ENCODE assay signal across 8 mouse cellular contexts in the genomic region with DNA sequence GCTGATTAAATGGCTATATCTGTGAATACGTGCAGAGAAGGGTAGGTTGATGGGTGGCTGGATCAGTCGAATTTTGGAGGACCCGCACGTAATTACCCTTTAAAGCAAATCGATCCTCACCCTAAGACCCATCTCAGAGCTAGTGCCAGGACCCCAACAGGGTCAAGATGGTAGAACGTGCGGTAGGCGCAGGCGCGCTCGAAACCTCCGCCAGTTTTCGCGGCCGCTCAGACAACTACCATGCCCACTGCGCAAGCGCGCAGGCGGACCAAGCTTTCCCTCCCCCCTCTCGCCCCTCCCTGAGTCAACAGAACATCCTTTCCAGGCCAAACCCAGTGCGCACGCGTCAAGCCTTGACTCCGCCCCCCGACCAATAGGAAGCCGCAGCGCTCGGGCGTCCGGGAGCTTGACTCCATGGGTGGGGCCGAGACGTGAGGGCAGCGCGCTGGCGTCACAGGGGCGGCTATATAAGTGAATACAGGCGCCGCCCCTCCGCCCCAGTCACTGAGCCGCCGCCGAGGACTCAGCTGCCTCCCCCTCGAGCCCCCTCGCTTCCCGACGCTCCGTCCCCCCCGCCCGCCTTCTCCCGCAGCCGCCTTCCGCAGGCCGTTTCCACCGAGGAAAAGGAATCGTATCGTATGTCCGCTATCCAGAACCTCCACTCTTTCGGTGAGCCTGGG. TPM values are rescaled to one million over a fixed set of nuclear protein-coding genes. Genes with fewer than 3 reads are reported as not detected.
A peak's percentile ranks its signal among the peaks of the same experiment; 100 is the strongest.
DNase-seq lines count a peak whose midpoint lies in the region; ATAC-seq and TF ChIP-seq lines count a peak whose summit lies in the region.

A gene (plus strand): TSS at position 394 of the 680 bp plus-strand sequence.

- H3K4me3 ChIP-seq in heart, embryonic 12.5 days = peak within 1 kb of the TSS; percentile 91
- H3K4me3 ChIP-seq in kidney, postnatal 0 days (replicated peaks; ENCODE audit: low read depth, low read length) = peak within 1 kb of the TSS; percentile 82
- peak within 1 kb of the TSS; percentile 69 for H3K4me3 ChIP-seq in liver, embryonic 11.5 days (ENCODE audit: low read depth, low read length)
- peak within 1 kb of the TSS; percentile 54 for H3K4me3 ChIP-seq in stomach, embryonic 14.5 days (ENCODE audit: low read depth, low read length)

- under 1% methylated on average over 58 of the region's 58 CpGs for WGBS in heart, embryonic 12.5 days
- under 1% methylated on average over 54 of the region's 58 CpGs for WGBS in kidney, postnatal 0 days
- WGBS in liver, embryonic 11.5 days = 1% methylated on average over 58 of the region's 58 CpGs
- under 1% methylated on average over 58 of the region's 58 CpGs for WGBS in stomach, embryonic 14.5 days

- H3K4me2 ChIP-seq in heart, embryonic 12.5 days = peak within 1 kb of the TSS; percentile 96
- peak within 1 kb of the TSS; percentile 62 for H3K4me2 ChIP-seq in kidney, postnatal 0 days (ENCODE audit: low read length)
- peak within 1 kb of the TSS; percentile 89 for H3K4me2 ChIP-seq in liver, embryonic 11.5 days
- H3K4me2 ChIP-seq in stomach, embryonic 14.5 days (replicated peaks; ENCODE audit: low read depth, low read length) = peak within 1 kb of the TSS; percentile 80

- peak; percentile 84 for ATAC-seq in erythroid progenitor cell, adult 5-6 weeks (replicated peaks; ENCODE audit: low FRiP score, poor library complexity, severe bottlenecking)
- ATAC-seq in heart, embryonic 12.5 days (ENCODE audit: insufficient number of reproducible peaks, low FRiP score) = peak; percentile 92
- peak; percentile 84 for ATAC-seq in kidney, postnatal 0 days (replicated peaks; ENCODE audit: low FRiP score, low read depth)
- peak; percentile 82 for ATAC-seq in liver, embryonic 11.5 days (replicated peaks; ENCODE audit: low FRiP score)
- peak; percentile 89 for ATAC-seq in stomach, embryonic 14.5 days (ENCODE audit: insufficient number of reproducible peaks, insufficient read depth, low FRiP score, low read depth)

- H3K27me3 ChIP-seq in heart, embryonic 12.5 days (replicated peaks) = no peaks in the 10 kb centered on the region
- H3K27me3 ChIP-seq in kidney, postnatal 0 days (ENCODE audit: insufficient read depth, low read length) = no peaks in the 10 kb centered on the region
- no peaks in the 10 kb centered on the region for H3K27me3 ChIP-seq in liver, embryonic 11.5 days (replicated peaks; ENCODE audit: control insufficient read depth, insufficient read depth, low read length)
- no peaks in the 10 kb centered on the region for H3K27me3 ChIP-seq in stomach, embryonic 14.5 days (ENCODE audit: control insufficient read depth, insufficient read depth, low read length)

- no peak for TF ChIP-seq CTCF in kidney, postnatal 0 days (IDR thresholded peaks at IDR 0.05; ENCODE audit: low read depth)

- H3K27ac ChIP-seq in heart, embryonic 12.5 days (ENCODE audit: poor library complexity, severe bottlenecking) = peak within 1 kb of the TSS; percentile 100
- peak within 1 kb of the TSS; percentile 100 for H3K27ac ChIP-seq in kidney, postnatal 0 days
- H3K27ac ChIP-seq in liver, embryonic 11.5 days (ENCODE audit: low read depth, low read length) = peak within 1 kb of the TSS; percentile 94
- H3K27ac ChIP-seq in stomach, embryonic 14.5 days (ENCODE audit: low read length) = peak within 1 kb of the TSS; percentile 95

- H3K9ac ChIP-seq in heart, embryonic 12.5 days = peak within 1 kb of the TSS; percentile 99
- H3K9ac ChIP-seq in kidney, postnatal 0 days (ENCODE audit: low read depth, low read length) = peak within 1 kb of the TSS; percentile 98
- H3K9ac ChIP-seq in liver, embryonic 11.5 days (ENCODE audit: low read depth, low read length) = peak within 1 kb of the TSS; percentile 93
- peak within 1 kb of the TSS; percentile 91 for H3K9ac ChIP-seq in stomach, embryonic 14.5 days (replicated peaks; ENCODE audit: low read depth, low read length)

- H3K36me3 ChIP-seq in heart, embryonic 12.5 days = peaks cover 22% of the 10 kb centered on the region
- peaks cover 17% of the 10 kb centered on the region for H3K36me3 ChIP-seq in kidney, postnatal 0 days (ENCODE audit: insufficient read depth, low read length)
- H3K36me3 ChIP-seq in liver, embryonic 11.5 days (ENCODE audit: control insufficient read depth, insufficient read depth, low read length) = peaks cover 16% of the 10 kb centered on the region
- peaks cover 19% of the 10 kb centered on the region for H3K36me3 ChIP-seq in stomach, embryonic 14.5 days (ENCODE audit: control insufficient read depth, insufficient read depth, low read length)

- DNase-seq in CD4-positive helper T cell, adult 2 months (ENCODE audit: low read depth, low spot score) = peak; percentile 100
- peak; percentile 100 for DNase-seq in brain, embryonic 18.5 days (ENCODE audit: low read depth, low spot score)
- DNase-seq in kidney, postnatal 0 days (ENCODE audit: low spot score) = peak; percentile 100
- peak; percentile 100 for DNase-seq in liver, embryonic 11.5 days (ENCODE audit: low spot score)
- DNase-seq in naive thymus-derived CD4-positive, alpha-beta T cell, adult 2 months (ENCODE audit: low read depth) = peak; percentile 100

- peaks cover 11% of the 10 kb centered on the region; the same call in 1 of the 2 replicates for H3K4me1 ChIP-seq in heart, embryonic 12.5 days (replicated peaks)
- no peaks in the 10 kb centered on the region for H3K4me1 ChIP-seq in kidney, postnatal 0 days (replicated peaks; ENCODE audit: insufficient read depth, low read length)
- H3K4me1 ChIP-seq in liver, embryonic 11.5 days (replicated peaks; ENCODE audit: control insufficient read depth, insufficient read depth, low read length) = peaks cover 8% of the 10 kb centered on the region; the same call in 1 of the 2 replicates
- no peaks in the 10 kb centered on the region for H3K4me1 ChIP-seq in stomach, embryonic 14.5 days (ENCODE audit: control insufficient read depth, insufficient read depth, low read length)

- H3K9me3 ChIP-seq in heart, embryonic 12.5 days (replicated peaks) = no peaks in the 10 kb centered on the region
- H3K9me3 ChIP-seq in kidney, postnatal 0 days (replicated peaks; ENCODE audit: low read length) = no peaks in the 10 kb centered on the region
- no peaks in the 10 kb centered on the region for H3K9me3 ChIP-seq in liver, embryonic 11.5 days (ENCODE audit: control insufficient read depth, low read length)
- no peaks in the 10 kb centered on the region for H3K9me3 ChIP-seq in stomach, embryonic 14.5 days (ENCODE audit: control insufficient read depth, low read depth, low read length)

RNA-seq across cellular contexts. Expression of the gene that starts here (rescaled TPM):
- 1,616 and 1,886 TPM in 2 replicates for total RNA-seq in erythroid progenitor cell, adult 5-6 weeks (2015; ENCODE audit: low replicate concordance)
- 389 and 952 TPM in 2 replicates for total RNA-seq in erythroid progenitor cell, adult 5-6 weeks (2017; ENCODE audit: low replicate concordance)
- polyA plus RNA-seq in heart, embryonic 12.5 days (2016; fragmentation: Nextera tagmentation; extraction: Ambion mirVana) = 1,467 and 1,522 TPM in 2 replicates
- 1,736 and 1,746 TPM in 2 replicates for polyA plus RNA-seq in kidney, postnatal 0 days (2015; fragmentation: Nextera tagmentation; extraction: Ambion mirVana)
- polyA plus RNA-seq in liver, embryonic 11.5 days (2014; fragmentation: Nextera tagmentation; extraction: Ambion mirVana) = 2,121 and 2,222 TPM in 2 replicates
- 2,030 and 2,105 TPM in 2 replicates for polyA plus RNA-seq in stomach, embryonic 14.5 days (2014; fragmentation: Nextera tagmentation; extraction: Ambion mirVana)

Comparison
In these comparisons a context has a peak if more than half of its experiments do, and no peak if none do; other contexts are left out.
1. Peak in every context shown above with its lines: DNase-seq, ATAC-seq, H3K4me3 ChIP-seq and H3K27ac ChIP-seq.